Mouse (Mus musculus) urinary bladder, postnatal 4 days (tissue): ENCODE results near the gene Zar1l.

Source experiments
- DNase-seq, 2 experiments: peaks; one replicate each; pipeline ENCODE4 v3.0.0; 2021 to 2022; ENCODE audit warnings: low spot score in 2 of 2

Gene Zar1l

GRCm38 (mm10) chr5:150485198-150485597, 32.8 kb downstream of the Zar1l start:
- DNase-seq = peak in 1 of 2 experiments; percentile 30

- no peak for DNase-seq
Observed at GRCm38 (mm10) chr5:150478612-150479011, 39.4 kb downstream of the Zar1l start.

- DNase-seq = no peak
Observed at GRCm38 (mm10) chr5:150477364-150477763, 40.6 kb downstream of the Zar1l start.

GRCm38 (mm10) chr5:150468431-150468830, 49.5 kb downstream of the Zar1l start:
- DNase-seq = no peak

GRCm38 (mm10) chr5:150466132-150466531, 51.8 kb downstream of the Zar1l start:
- peak; percentile 83 to 84 for DNase-seq

GRCm38 (mm10) chr5:150465218-150465617, 52.7 kb downstream of the Zar1l start:
- no peak for DNase-seq

- no peak for DNase-seq
Observed at GRCm38 (mm10) chr5:150464721-150465120, 53.2 kb downstream of the Zar1l start.

GRCm38 (mm10) chr5:150459801-150460200, 58.2 kb downstream of the Zar1l start:
- DNase-seq = no peak

- no peak for DNase-seq
Observed at GRCm38 (mm10) chr5:150457904-150458739, 59.8 kb downstream of the Zar1l start.

- DNase-seq = no peak
Observed at GRCm38 (mm10) chr5:150457165-150457903, 60.6 kb downstream of the Zar1l start.
